Mouse (Mus musculus): Measurements from ENCODE around the gene Edem3. TPM values are rescaled to one million over a fixed set of nuclear protein-coding genes. Genes with fewer than 3 reads are reported as not detected.
"Not testable (repeated sequence)": the region's sequence is repeated elsewhere in the genome, so short reads cannot be mapped to it uniquely, and the experiment has no call there.

Gene Edem3
- polyA plus RNA-seq, 1 experiment from 2014 or later, result 19.6 TPM

DNA sequence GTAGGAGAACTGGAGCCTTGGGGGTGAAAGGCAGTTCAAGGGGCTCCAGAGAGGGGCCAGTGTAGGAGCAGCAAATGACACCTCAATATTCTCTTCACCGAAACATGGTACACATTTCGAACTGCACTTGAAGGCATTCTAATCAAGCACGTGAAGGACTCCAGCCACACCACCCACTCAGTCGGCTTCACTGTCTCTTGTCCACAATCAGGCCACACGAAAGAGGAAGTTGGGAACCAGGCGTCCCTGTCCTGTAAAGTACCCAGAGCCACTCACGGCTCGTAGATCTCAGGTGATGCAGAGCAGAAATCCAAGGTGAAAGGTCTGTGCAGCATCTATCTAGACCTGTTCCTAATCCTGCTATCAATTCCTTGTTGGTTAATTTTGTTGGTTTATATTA is 36.6 kb upstream of the Edem3 start:
- no peak overlapping the region for H3K4me3 ChIP-seq
- no peaks in the 10 kb centered on the region for H3K36me3 ChIP-seq
- no peak overlapping the region for H3K4me2 ChIP-seq (replicated peaks)
- H3K27me3 ChIP-seq, result no peaks in the 10 kb centered on the region
- H3K9ac ChIP-seq, result no peak overlapping the region
- WGBS, result 82% methylated on average over 8 of the region's 8 CpGs
- no peak overlapping the region for H3K27ac ChIP-seq
- H3K4me1 ChIP-seq, result peaks cover 10% of the 10 kb centered on the region; the same call in 1 of the 2 replicates
- H3K9me3 ChIP-seq, result no peaks in the 10 kb centered on the region
- ATAC-seq (ENCODE audit: low FRiP score, low read depth), result no peak

DNA sequence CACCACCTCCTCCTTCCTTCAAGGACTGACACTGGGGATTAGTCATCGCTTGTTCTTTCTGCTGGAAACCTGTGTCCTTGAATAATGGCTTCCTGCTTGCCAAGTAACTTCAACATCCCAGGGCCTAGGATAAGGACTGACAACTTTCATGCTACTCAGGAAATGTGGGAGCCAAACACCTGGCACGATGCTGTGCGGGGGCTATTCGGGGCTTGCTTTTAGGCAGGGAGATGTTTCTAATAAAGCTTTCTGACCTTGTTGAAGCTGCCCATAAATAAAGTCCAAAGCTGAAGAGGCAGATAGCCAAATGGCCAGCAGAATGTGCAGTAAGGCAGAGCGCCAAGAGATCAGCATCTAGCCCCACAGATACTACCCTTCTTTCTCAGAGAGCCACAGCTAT is 35.3 kb upstream of the Edem3 start:
- 57% methylated on average over 5 of the region's 5 CpGs for WGBS
- no peak overlapping the region for H3K4me2 ChIP-seq (replicated peaks)
- no peaks in the 10 kb centered on the region for H3K27me3 ChIP-seq
- no peak overlapping the region for H3K4me3 ChIP-seq
- H3K4me1 ChIP-seq, result peaks cover 10% of the 10 kb centered on the region; the same call in 1 of the 2 replicates
- H3K36me3 ChIP-seq, result no peaks in the 10 kb centered on the region
- H3K27ac ChIP-seq, result no peak overlapping the region
- no peak overlapping the region for H3K9ac ChIP-seq
- H3K9me3 ChIP-seq, result no peaks in the 10 kb centered on the region
- no peak for ATAC-seq (ENCODE audit: low FRiP score, low read depth)

- WGBS, result 89% methylated on average over 2 of the region's 2 CpGs
- H3K4me2 ChIP-seq (replicated peaks), result no peak overlapping the region
Measured at GRCm38 (mm10) chr1:151720566-151720965, 34.6 kb upstream of the Edem3 start.

GRCm38 (mm10) chr1:151721357-151721983 is 33.7 kb upstream of the Edem3 start:
- H3K36me3 ChIP-seq, result no peaks in the 10 kb centered on the region
- ATAC-seq (ENCODE audit: low FRiP score, low read depth), result no peak
- WGBS, result 76% methylated on average over 10 of the region's 10 CpGs

More at GRCm38 (mm10) chr1:151720566-151720965, 34.6 kb upstream of the Edem3 start:
- no peak overlapping the region for H3K27ac ChIP-seq
- no peak for ATAC-seq (ENCODE audit: low FRiP score, low read depth)
- no peaks in the 10 kb centered on the region for H3K36me3 ChIP-seq
- H3K27me3 ChIP-seq, result no peaks in the 10 kb centered on the region
- H3K4me3 ChIP-seq, result no peak overlapping the region
- no peak overlapping the region for H3K9ac ChIP-seq
- no peaks in the 10 kb centered on the region for H3K9me3 ChIP-seq
- peaks cover 10% of the 10 kb centered on the region; the same call in 1 of the 2 replicates for H3K4me1 ChIP-seq

DNA sequence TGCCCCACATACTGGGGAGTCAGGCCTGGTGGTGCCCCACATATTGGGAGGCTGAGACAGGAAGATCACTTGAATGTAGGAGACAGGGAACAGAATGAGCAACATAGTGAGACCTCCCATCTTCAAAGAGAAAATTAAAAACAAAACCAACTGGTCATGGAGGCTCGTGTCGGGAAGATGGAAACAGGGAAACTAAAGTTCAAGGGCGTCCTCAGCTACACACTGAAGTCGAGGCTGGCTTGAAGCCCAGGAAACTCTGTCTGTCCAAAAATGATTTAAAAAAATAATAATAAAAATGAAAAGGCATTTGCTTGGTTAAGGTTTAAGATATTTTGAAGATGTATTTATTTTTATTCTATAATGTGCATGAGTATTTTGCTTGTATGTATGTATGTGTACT is 31.4 kb upstream of the Edem3 start:
- no peaks in the 10 kb centered on the region for H3K9me3 ChIP-seq
- no peaks in the 10 kb centered on the region for H3K27me3 ChIP-seq
- H3K4me3 ChIP-seq, result no peak overlapping the region
- WGBS, result 76% methylated on average over 4 of the region's 4 CpGs
- H3K27ac ChIP-seq, result no peak overlapping the region
- H3K9ac ChIP-seq, result no peak overlapping the region
- ATAC-seq (ENCODE audit: low FRiP score, low read depth), result no peak
- H3K4me2 ChIP-seq (replicated peaks), result no peak overlapping the region
- H3K4me1 ChIP-seq, result no peaks in the 10 kb centered on the region
- H3K36me3 ChIP-seq, result no peaks in the 10 kb centered on the region

More at GRCm38 (mm10) chr1:151721357-151721983, 33.7 kb upstream of the Edem3 start:
- no peak overlapping the region for H3K4me2 ChIP-seq (replicated peaks)
- H3K9me3 ChIP-seq, result no peaks in the 10 kb centered on the region
- H3K27ac ChIP-seq, result no peak overlapping the region
- H3K4me3 ChIP-seq, result no peak overlapping the region
- H3K27me3 ChIP-seq, result no peaks in the 10 kb centered on the region
- peaks cover 10% of the 10 kb centered on the region; the same call in 1 of the 2 replicates for H3K4me1 ChIP-seq
- no peak overlapping the region for H3K9ac ChIP-seq

DNA sequence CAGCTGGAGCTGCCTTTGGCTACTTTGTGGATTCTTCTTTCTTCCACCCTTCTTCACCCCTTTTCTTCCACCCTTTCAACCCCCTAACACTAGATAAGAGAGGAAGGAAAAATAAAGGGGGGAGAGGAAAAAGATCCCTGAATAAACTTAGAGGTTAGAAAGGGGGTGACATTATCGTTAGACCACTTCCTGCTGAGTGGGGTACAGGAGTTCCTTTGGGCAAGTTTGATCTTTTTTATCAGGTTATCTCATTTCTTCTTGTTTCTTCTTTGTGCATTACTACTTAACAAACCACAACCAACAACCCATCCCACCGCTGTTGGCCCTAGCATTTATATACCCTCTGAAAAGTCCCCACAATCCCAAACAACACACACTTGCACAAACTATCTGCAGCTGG is 29.6 kb upstream of the Edem3 start:
- Histone ChIP-seq H3K27ac (no peak overlapping the region), H3K9me3 (no peaks in the 10 kb centered on the region), H3K4me2 (replicated peaks) (no peak overlapping the region), H3K4me1 (no peaks in the 10 kb centered on the region), H3K27me3 (no peaks in the 10 kb centered on the region), H3K9ac (no peak overlapping the region), H3K36me3 (no peaks in the 10 kb centered on the region), H3K4me3 (no peak overlapping the region)
- WGBS, result 79% methylated on average over 2 of the region's 2 CpGs
- no peak for ATAC-seq (ENCODE audit: low FRiP score, low read depth)

DNA sequence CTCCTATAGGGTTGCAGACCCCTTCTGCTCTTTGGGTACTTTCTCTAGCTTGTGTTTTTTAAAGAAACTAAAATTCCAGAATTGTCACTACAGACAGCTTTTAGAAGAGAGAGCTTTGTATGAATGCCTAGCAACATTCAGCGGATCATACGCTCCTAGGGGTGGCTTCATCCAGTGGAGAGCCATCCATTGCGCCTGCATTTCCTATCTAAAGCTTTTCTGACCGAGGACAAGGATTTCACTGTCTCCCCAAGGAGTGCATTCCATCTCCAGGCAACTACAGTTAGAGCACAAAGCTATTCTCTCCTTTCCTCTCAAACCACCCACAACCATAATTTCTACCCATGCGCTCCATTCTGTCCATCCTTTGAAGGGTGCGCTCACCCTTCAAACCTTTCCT is 28.8 kb upstream of the Edem3 start:
- Histone ChIP-seq H3K27ac (no peak overlapping the region), H3K27me3 (no peaks in the 10 kb centered on the region), H3K4me3 (no peak overlapping the region), H3K9me3 (no peaks in the 10 kb centered on the region), H3K36me3 (no peaks in the 10 kb centered on the region), H3K4me1 (no peaks in the 10 kb centered on the region), H3K4me2 (replicated peaks) (no peak overlapping the region), H3K9ac (no peak overlapping the region)
- 85% methylated on average over 6 of the region's 6 CpGs for WGBS
- ATAC-seq (ENCODE audit: low FRiP score, low read depth), result no peak

DNA sequence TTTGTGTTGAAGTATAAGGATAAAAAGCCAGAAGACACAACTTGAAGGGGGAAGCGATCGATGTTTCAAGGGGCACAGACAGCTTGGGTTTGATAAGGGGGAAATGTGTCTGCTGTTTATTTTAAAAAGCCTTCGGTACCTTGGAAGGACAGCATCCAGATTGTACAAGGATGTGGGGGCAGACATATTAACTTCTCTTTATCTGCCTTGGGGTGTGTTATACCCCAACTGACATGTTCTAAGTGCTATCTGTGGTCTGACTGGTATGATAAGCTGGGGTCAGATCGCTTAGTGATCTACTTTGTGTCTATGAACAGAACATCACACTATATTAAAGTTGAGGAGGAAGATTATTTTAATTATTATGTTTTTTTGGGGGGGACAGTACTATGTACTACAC is 27.0 kb upstream of the Edem3 start:
- no peak overlapping the region for H3K4me3 ChIP-seq
- H3K27me3 ChIP-seq, result no peaks in the 10 kb centered on the region
- H3K9ac ChIP-seq, result no peak overlapping the region
- H3K9me3 ChIP-seq, result no peaks in the 10 kb centered on the region
- H3K4me2 ChIP-seq (replicated peaks), result no peak overlapping the region
- no peaks in the 10 kb centered on the region for H3K4me1 ChIP-seq
- H3K36me3 ChIP-seq, result no peaks in the 10 kb centered on the region
- H3K27ac ChIP-seq, result no peak overlapping the region
- 83% methylated on average over 4 of the region's 4 CpGs for WGBS
- no peak for ATAC-seq (ENCODE audit: low FRiP score, low read depth)

DNA sequence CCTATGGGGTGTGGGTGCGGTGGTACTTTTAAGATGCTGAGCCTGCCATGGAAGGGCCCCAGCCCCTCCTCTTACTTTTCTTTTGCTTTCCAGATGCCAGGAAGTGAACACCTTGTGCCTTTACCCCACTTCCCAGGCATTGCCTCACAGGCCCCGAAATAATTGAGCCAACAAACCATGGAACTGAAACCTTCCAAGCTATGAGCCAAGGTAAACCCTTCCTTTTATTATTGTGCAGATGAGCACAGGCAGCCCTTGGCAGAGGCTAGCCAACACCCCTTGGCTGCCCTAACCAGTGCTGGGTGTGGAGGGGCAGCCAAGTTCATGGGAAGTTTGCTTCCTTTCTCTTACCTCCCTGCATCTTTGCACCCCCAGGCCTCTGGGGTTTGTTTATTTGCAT is 18.0 kb upstream of the Edem3 start:
- ATAC-seq (ENCODE audit: low FRiP score, low read depth), result no peak
- no peak overlapping the region for H3K4me3 ChIP-seq
- H3K36me3 ChIP-seq, result no peaks in the 10 kb centered on the region
- no peaks in the 10 kb centered on the region for H3K27me3 ChIP-seq
- H3K4me2 ChIP-seq (replicated peaks), result no peak overlapping the region
- H3K9ac ChIP-seq, result no peak overlapping the region
- no peaks in the 10 kb centered on the region for H3K4me1 ChIP-seq
- H3K9me3 ChIP-seq, result peaks cover 4% of the 10 kb centered on the region; the same call in 1 of the 2 replicates
- no peak overlapping the region for H3K27ac ChIP-seq
- WGBS, result 76% methylated on average over 2 of the region's 2 CpGs

- Histone ChIP-seq H3K9ac (no peak overlapping the region), H3K4me3 (no peak overlapping the region), H3K27me3 (no peaks in the 10 kb centered on the region), H3K4me2 (replicated peaks) (no peak overlapping the region), H3K27ac (no peak overlapping the region), H3K4me1 (no peaks in the 10 kb centered on the region), H3K36me3 (no peaks in the 10 kb centered on the region), H3K9me3 (no peaks in the 10 kb centered on the region)
- 88% methylated on average over 7 of the region's 7 CpGs for WGBS
- ATAC-seq (ENCODE audit: low FRiP score, low read depth), result no peak
Measured at GRCm38 (mm10) chr1:151741199-151741621, 14.0 kb upstream of the Edem3 start.

DNA sequence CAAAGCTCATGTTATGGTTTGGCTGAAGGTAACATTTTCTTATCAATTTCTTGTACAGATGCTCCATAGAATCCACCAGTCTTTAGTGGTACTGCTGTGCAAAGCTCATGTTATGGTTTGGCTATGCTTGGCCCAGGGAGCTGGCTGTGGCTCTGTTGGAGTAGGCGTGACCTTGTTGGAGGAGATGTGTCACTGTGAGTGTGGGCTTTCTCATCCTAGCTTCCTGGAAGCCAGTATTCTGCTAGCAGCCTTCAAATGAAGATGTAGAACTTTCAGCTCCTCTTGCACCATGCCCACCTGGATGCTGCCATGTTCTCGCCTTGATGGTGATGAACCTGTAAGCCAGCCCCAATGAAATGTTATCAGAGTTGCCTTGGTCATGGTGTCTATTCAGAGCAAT is 5.3 kb upstream of the Edem3 start:
- not testable (repeated sequence) for H3K4me1 ChIP-seq; H3K9ac ChIP-seq; H3K27ac ChIP-seq; ATAC-seq (ENCODE audit: low FRiP score, low read depth); H3K4me2 ChIP-seq (replicated peaks); H3K9me3 ChIP-seq; H3K4me3 ChIP-seq; H3K36me3 ChIP-seq; H3K27me3 ChIP-seq
- WGBS, result 88% methylated on average over 2 of the region's 2 CpGs

GRCm38 (mm10) chr1:151752946-151753345 is 2.2 kb upstream of the Edem3 start:
- ATAC-seq (ENCODE audit: low FRiP score, low read depth), result no peak
- Histone ChIP-seq H3K4me3 (no peak overlapping the region), H3K9me3 (no peaks in the 10 kb centered on the region), H3K27me3 (no peaks in the 10 kb centered on the region), H3K27ac (no peak overlapping the region), H3K4me1 (peaks cover 22% of the 10 kb centered on the region), H3K4me2 (replicated peaks) (no peak overlapping the region), H3K9ac (no peak overlapping the region), H3K36me3 (no peaks in the 10 kb centered on the region)
- whole genome bisulfite sequencing, result 70% methylated on average over 4 of the region's 4 CpGs

DNA sequence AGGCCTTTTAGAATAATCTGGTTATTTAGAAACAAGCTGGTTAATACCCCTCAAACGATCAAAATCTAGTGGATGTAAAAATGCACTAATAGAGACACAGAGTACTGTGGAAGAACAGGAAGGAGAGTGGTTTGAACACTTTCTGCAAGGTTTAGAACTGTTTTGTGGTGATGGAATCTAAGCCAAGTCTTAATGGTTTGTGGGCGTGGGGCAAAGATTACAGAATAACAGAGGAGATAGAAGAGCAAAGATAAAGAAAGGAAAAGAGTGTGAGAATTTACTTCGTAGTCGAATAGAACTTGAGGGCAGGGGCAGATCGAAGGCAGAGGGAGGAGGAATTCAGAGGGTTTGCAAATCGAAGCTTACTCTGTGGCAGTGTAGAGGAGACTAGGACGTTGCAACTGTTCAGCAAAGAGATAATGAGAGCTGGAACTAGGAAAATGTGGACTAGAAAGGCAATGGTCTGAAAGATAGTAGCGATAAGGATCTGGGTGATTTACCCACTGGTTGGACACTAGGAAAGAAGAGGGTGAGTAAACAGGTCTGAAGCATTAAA is 1.7 kb upstream of the Edem3 start:
- Histone ChIP-seq H3K9me3 (no peaks in the 10 kb centered on the region), H3K4me3 (no peak overlapping the region), H3K4me2 (replicated peaks) (no peak overlapping the region), H3K9ac (no peak overlapping the region), H3K27ac (no peak overlapping the region), H3K4me1 (peaks cover 26% of the 10 kb centered on the region), H3K27me3 (no peaks in the 10 kb centered on the region), H3K36me3 (no peaks in the 10 kb centered on the region)
- 81% methylated on average over 8 of the region's 8 CpGs for WGBS
- no peak for ATAC-seq (ENCODE audit: low FRiP score, low read depth)

Measured in limb, embryonic 13.5 days (tissue).